Mouse (Mus musculus) naive thymus-derived CD4-positive, alpha-beta T cell, adult 5 months (primary cell): Measurements from ENCODE around the gene Rusc1. TPM values are rescaled to one million over a fixed set of nuclear protein-coding genes. Genes with fewer than 3 reads are reported as not detected.

ENCODE experiments used
- polyA plus RNA-seq: library from polyadenylated mRNA; unstranded; fragments of 100-300 nt; shearing (Covaris generic); gene quantifications from one replicate; pipeline ENCODE4 v1.2.1, GENCODE M21; 2017

Rusc1 gene
- 55.7 TPM for polyA plus RNA-seq

DNA sequence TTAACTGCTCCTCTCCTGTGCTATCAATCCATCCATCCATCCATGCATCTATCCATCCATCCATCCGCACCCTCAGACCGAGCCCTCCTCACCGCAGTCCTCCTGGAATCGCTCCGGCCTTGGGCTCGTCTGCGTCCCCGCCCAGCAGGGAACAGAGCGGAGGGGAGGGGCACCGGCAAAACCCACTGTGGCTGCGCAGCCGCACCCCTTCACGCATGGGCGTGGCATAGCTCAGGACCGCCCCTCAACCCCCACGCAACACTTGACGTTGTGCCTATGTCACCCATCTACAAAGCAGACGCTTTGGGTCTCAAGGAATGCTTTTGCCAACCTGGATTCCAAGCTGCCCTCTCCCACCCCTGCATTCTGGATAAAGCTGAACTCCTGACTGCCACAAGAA is at the start of gene Rusc1:
Rusc1 (minus strand) TSS at position 137 of the 400 bp plus-strand sequence.

DNA sequence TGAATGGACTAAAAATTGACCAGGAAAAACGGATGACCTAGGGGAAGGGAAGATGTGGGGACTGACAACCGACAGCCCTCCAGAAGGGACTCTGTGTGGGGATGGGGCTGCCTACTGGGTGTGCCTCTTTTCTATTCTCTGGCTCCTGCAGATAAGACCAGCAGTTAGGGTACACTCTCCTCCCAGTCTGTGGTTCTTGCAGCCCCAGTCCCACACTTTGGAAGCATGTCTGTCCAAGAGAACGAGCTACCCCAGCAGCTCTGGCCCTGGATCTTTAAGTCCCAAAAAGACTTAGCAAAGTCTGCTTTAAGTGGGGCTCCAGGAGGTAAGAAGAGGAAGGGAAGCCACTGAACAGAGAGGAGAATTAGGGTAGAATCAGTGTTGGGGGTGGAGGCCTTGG is 42.8 kb upstream of the Rusc1 start, which contains the start of gene Pklr:
Pklr (plus strand) TSS at position 185 of the 400 bp plus-strand sequence.

DNA sequence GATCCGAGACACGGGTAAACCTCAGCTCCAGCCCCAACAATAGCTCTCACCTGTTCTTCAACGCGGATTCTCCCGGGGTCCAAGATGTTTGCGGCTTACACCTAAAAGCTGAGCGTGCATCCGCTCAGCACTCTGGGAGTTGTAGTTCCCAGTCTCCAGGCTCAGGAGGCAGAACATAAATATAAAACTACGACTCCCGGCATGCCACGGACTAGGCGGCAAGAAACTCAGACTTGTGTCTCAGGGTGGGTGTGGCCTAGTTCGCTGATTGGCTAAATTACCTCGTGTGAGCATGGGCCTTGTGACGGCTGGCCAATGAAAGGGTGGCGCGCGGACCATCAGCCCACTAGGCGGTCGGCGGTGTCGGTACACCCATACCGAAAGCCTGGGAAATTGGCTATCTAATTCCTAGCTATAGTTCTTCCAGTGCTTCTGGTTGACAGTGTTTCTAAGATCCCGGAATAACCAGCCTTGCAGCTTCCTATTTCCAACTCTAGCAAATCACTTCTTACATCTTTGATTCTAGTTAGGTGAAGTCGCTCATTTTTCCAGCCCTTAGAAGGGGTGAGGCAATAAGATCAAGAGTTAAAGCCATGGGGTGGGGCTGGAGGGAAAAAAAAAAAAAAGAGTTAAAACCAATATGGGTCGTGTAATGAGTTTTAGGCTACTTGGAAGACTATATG is 8.8 kb upstream of the Rusc1 start, which contains the start of gene Fdps:
Fdps (minus strand) TSS at position 148 of the 683 bp plus-strand sequence.

DNA sequence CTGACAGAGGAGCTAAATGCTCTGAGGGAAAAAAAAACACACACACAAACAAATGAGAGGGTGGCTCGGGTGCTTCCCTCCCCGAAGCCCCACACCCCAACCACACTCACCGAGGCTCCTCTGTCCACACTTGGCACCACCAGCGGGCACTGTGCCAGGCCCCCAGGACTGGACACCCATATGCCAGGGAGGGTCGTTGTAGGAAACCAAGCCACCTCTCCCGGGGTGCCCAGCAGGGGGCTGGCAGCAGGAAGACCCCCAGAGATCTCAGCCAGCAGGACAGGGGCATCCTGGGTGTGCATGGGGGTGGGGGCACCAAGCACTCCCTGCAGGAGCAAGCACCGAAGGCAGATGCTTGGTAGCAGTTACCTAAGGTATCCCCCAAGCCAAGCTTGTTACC is 7.7 kb upstream of the Rusc1 start, which contains the start of gene Gm43738:
Gm43738 (minus strand) TSS at position 289 of the 400 bp plus-strand sequence.

Other genes starting within 250 kb of the Rusc1 start
- gene Msto1, start 179.3 kb downstream of the Rusc1 start, polyA plus RNA-seq: 10.8 TPM
- 40.8 TPM for gene Ash1l, start 142.7 kb downstream of the Rusc1 start, polyA plus RNA-seq
- 146 TPM for gene Dap3, start 142.1 kb downstream of the Rusc1 start, polyA plus RNA-seq
- gene Gm43738, start 7.8 kb upstream of the Rusc1 start, polyA plus RNA-seq: not detected
- 69.4 TPM for gene Fdps, start 8.6 kb upstream of the Rusc1 start, polyA plus RNA-seq
- gene Pklr, start 42.8 kb upstream of the Rusc1 start, polyA plus RNA-seq: not detected
- gene Hcn3, start 66.9 kb upstream of the Rusc1 start, polyA plus RNA-seq: 2.3 TPM
- gene Clk2, start 71.5 kb upstream of the Rusc1 start, polyA plus RNA-seq: 106 TPM
- 217 TPM for gene Scamp3, start 84.2 kb upstream of the Rusc1 start, polyA plus RNA-seq
- gene Fam189b, start 89.8 kb upstream of the Rusc1 start, polyA plus RNA-seq: 143 TPM
- 72.7 TPM for gene Gba, start 109.6 kb upstream of the Rusc1 start, polyA plus RNA-seq
- gene Thbs3, start 121.9 kb upstream of the Rusc1 start, polyA plus RNA-seq: 1.5 TPM
- gene Mtx1, start 133.8 kb upstream of the Rusc1 start, polyA plus RNA-seq: 102 TPM
- gene Muc1, start 135.7 kb upstream of the Rusc1 start, polyA plus RNA-seq: not detected
- gene Krtcap2, start 152.7 kb upstream of the Rusc1 start, polyA plus RNA-seq: 161 TPM
- 1.1 TPM for gene Trim46, start 153.0 kb upstream of the Rusc1 start, polyA plus RNA-seq
- gene Dpm3, start 166.0 kb upstream of the Rusc1 start, polyA plus RNA-seq: 74.9 TPM
- gene Slc50a1, start 177.3 kb upstream of the Rusc1 start, polyA plus RNA-seq: 189 TPM
- not detected for gene Efna1, start 187.8 kb upstream of the Rusc1 start, polyA plus RNA-seq
- gene Efna3, start 229.7 kb upstream of the Rusc1 start, polyA plus RNA-seq: not detected
- 0.21 TPM for gene Efna4, start 244.7 kb upstream of the Rusc1 start, polyA plus RNA-seq